Mouse (Mus musculus) embryonic fibroblast, embryonic 13.5 days (primary cell): ENCODE data around the gene Commd9.

ENCODE experiments used
- CTCF ChIP-seq: IDR thresholded peaks from 2 replicates; pipeline ENCODE4 v1.5.1; 2011; ENCODE audit warnings: mild to moderate bottlenecking, control low read depth, low read length, moderate library complexity, borderline replicate concordance; ENCODE audit not compliant: insufficient read depth
- POLR2A ChIP-seq: IDR thresholded peaks from 2 replicates; pipeline ENCODE4 v1.6.1; 2011; ENCODE audit warnings: low read depth, mild to moderate bottlenecking, control low read depth, low read length, moderate library complexity

- no peak for TF ChIP-seq CTCF
- TF ChIP-seq POLR2A = no peak
Observed at GRCm38 (mm10) chr2:101856174-101856573, 29.9 kb upstream of the Commd9 start.
